ENCODE assay signal across 17 mouse cellular contexts in genomic region chr8:7309239-7309638, GRCm38 (mm10).
"Had no signal": no experiment of that assay in that cellular context is flagged by ENCODE, and none has a peak within 500 bp of the region (broad histone marks: within the 10 kb centered on the region; RNA-seq: fewer than 3 reads in every experiment).

No protein-coding gene starts in this region.

- H3K27me3 ChIP-seq: limb, embryonic 13.5 days; liver, embryonic 15.5 days; megakaryocyte, embryonic 14.5 days; midbrain, embryonic 12.5 days; neural tube, embryonic 15.5 days; stomach, embryonic 15.5 days had no signal

- H3K9me3 ChIP-seq: limb, embryonic 13.5 days; liver, embryonic 15.5 days; megakaryocyte, embryonic 14.5 days; midbrain, embryonic 12.5 days; neural tube, embryonic 15.5 days; stomach, embryonic 15.5 days had no signal

- H3K4me3 ChIP-seq: layer of hippocampus, adult 2 months; limb, embryonic 13.5 days; liver, embryonic 15.5 days; megakaryocyte, embryonic 14.5 days; midbrain, embryonic 12.5 days; myocyte; neural tube, embryonic 15.5 days; stomach, embryonic 15.5 days had no signal

- H3K27ac ChIP-seq: layer of hippocampus, adult 2 months; limb, embryonic 13.5 days; liver, embryonic 15.5 days; midbrain, embryonic 12.5 days; neural tube, embryonic 15.5 days; stomach, embryonic 15.5 days had no signal

- H3K9ac ChIP-seq: limb, embryonic 13.5 days; liver, embryonic 15.5 days; lung, embryonic 14.5 days; midbrain, embryonic 12.5 days; neural tube, embryonic 15.5 days; stomach, embryonic 15.5 days had no signal

- DNase-seq: kidney, adult 18-20 months; kidney, postnatal 10 days; kidney, postnatal 4 days; lung, embryonic 14.5 days; lung, postnatal 10 days; lung, postnatal 4 days; thymus, adult 2 months; thymus, postnatal 36 days had no signal

- H3K4me2 ChIP-seq: limb, embryonic 13.5 days; liver, embryonic 11.5 days; liver, embryonic 15.5 days; lung, embryonic 14.5 days; midbrain, embryonic 12.5 days; neural tube, embryonic 15.5 days; stomach, embryonic 15.5 days had no signal

- H3K4me1 ChIP-seq: liver, embryonic 15.5 days; megakaryocyte, embryonic 14.5 days; midbrain, embryonic 12.5 days; neural tube, embryonic 15.5 days; stomach, embryonic 15.5 days had no signal

- H3K36me3 ChIP-seq: limb, embryonic 13.5 days; liver, embryonic 15.5 days; midbrain, embryonic 12.5 days; neural tube, embryonic 15.5 days; stomach, embryonic 15.5 days had no signal
